Mouse (Mus musculus) thymus, postnatal 10 days (tissue): Measurements from ENCODE around the gene Tbcd.
A peak's percentile ranks its signal among the peaks of the same experiment; 100 is the strongest.

ENCODE experiments used
- DNase-seq, 2 experiments: peaks; one replicate each; pipeline ENCODE4 v3.0.0; 2021; ENCODE audit warnings: low spot score in 2 of 2

Gene Tbcd

DNA sequence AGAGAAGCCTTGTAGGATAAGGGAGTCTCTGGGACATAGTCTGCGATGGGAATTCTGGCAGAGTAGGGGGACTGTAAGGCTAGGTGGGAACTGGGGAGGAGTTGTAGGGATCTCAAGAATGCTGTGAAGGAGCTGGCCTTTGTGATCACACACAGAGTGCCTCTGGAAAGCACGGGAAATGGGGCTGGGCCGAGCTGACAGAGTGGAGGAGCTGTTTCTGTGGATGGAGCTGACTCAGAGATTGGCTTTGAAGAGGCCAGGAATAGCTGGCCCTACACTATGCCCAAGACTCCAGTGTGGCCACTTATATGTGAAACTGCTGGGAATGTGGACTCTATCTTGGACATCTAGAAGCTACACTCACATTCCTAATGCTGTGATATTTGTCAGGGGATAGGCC, 84.8 kb downstream of the Tbcd start:
- no peak for DNase-seq

DNA sequence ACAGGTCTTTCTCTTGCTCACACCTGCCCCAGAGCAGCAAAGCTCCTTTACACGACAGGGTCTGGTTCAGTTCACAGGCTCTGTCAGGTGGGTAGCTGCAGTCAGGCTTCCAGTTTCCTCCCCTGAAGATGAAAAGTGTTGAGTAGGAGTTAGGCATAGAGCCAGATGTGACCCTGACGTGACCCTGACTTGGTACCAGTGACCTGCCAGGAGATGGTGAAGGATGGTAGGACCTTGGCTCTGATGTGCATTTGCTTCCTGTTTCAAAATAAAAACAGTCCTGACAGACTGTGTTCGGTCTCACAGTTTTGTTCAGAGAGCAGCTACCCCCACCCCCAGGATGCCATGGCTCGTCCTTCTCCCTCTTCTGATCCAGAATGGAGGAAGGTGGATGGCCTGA, 90.7 kb downstream of the Tbcd start:
- DNase-seq: no peak

GRCm38 (mm10) chr11:121543287-121543856, 91.6 kb downstream of the Tbcd start:
- DNase-seq: no peak

- no peak for DNase-seq
These were observed 92.2 kb downstream of the Tbcd start for GRCm38 (mm10) chr11:121543922-121544321.

DNA sequence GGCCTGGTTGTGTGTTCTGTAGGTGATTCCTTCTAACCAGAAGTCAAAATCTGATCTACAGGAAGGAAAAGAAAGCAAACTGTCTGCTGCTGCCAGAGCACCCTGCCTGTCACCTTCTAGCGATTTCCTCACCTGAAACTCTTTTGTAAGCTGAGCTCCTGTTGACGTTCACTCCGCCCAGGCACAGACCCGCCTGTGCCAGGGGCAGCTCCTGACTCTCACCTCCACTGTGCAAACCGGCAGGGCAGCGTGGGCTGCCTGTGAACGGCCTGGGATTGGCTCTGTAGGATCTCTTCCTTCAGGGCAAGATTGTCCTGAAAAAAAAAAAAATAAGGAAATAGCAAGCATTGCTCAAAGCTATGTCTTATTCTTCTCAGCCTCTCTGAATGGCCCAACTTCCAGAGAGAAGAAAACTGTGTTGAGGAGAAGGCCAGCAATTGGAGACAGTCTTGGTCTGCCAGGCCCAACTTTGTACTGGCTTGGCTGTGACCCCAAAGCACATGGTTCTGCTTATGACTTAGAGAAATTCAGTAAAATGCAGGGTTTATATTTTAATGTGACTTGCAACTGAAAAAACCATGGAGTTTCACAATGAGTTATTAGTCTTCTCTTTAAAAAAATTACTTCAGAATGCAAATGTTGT, 93.1 kb downstream of the Tbcd start:
- DNase-seq: no peak

- DNase-seq: no peak
These were observed 93.8 kb downstream of the Tbcd start for GRCm38 (mm10) chr11:121545398-121546034.

DNA sequence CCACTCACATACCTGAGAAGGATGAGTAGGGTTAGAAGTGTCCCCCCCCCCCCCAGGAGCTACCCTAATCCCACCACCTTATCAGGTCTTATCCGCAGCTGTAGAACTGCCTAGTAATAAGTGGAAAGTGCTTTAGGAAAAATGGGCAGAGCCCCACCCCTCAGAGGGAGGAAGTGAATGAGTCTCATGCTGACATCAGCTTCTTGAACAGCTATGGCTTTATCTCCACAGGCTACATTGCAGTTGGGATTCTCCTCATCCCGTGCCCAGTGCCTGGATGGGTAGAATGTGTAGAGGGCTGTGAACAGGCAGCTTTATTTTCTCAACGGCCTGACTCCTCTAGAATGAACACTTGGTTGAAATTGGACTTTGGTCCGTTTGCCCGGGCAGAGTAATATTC, 95.5 kb downstream of the Tbcd start:
- no peak for DNase-seq

DNA sequence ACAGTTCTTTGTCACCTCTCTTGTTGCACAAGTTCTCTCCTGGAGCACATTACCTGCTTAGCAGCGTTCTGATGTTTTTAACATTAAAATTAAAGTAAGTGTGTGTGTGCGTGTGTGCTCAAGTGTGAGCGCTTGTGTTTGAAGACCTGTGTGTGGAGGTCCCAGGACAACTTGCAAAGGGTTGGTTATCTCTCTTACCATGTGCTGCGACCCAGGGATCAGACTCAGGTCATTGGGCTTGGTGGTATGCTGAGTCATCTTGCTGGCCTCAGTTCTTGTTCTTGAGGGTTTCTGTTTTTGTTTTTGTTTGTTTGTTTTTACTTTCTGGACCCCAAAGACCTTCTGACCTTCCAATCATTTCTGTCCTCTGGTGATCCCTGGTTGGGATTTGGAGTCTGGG, 96.2 kb downstream of the Tbcd start:
- no peak for DNase-seq

DNA sequence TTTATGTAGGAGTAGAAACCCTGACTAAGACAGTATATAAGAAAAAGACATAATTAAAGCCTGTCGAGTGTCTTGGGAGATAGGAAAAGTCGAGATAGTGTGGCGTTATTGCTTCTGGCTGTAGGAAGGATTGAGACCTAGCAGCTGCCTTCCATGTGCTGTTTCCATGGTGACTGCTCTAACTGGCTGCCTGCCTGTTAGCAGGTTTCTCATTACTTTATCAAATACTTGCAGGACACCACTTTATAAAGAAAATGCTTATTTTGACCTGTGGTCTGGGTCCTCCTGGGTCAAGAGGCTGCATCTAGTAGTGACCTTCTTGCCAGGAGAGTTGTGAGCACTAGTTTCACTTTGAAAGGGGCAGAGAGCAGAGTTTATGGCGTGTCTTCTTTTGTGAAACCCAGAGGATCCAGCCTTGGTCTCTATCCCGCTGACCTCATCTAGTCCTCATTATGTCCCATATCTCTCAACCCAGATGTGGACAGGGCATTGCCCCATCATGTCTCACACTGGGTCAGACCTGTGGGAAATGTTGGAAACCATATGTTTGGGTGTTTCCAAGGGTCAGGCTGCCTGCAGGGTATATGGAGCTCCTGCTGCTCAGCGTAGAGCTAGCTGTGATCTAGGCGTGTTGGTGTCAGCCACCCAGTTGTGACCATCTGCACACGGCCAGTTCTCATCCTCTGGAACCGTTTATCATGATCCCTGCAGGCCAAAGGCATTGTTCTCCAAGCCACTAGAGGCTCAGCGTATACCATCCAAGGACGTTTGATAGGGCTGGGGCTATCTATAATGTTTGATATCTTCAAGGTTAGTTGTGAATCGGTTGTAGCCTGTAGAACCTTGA, 97.5 kb downstream of the Tbcd start:
- DNase-seq: no peak

GRCm38 (mm10) chr11:121549843-121550647, 98.3 kb downstream of the Tbcd start:
- no peak for DNase-seq

DNA sequence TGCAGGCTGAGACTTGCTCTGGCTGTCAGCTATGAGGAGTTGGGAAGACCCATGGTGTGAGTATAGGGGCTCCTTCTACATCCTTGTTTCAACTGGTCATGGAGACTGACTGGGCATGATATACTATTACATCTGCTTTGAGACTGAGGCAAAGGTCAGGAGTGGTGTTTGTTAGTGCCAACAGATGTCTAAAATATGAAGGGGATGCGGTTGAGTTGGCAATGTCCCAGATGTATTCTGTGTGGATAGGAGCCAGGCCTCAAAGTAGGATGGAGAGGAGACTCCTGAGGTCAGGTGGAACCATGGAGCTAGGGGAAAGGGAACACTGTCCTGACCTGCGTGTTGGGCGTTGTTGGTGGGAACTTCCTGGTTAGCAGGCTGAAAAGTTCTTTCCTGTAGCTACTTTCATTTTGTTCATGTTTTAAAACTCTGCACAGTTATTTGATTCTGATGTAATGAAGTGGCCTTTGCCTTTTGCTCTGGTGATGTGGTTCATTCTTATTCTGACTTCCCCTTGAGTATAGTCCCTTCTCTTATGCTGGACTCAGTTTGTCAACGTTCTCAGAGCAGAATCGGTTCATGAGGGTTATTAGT, 99.6 kb downstream of the Tbcd start:
- no peak for DNase-seq

DNA sequence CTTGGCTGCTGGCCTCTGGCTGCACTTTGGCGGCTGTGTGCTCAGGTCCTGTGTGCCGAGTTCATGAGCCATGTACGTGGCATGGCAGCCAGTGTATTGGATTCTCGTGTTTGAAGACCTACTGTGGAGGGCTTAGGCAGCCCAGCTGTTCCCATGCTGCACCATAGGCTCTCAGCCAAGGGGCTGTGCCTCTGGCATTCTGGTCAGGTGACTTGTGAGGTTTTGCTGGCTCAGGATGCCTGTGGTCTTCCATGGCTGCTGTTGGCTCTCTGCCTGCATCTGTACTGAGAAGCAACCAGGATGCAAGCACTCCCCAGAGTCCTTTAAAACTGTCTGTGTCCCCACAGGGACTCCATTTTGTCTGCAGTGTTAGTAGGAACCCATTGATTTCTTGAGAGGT, 100.4 kb downstream of the Tbcd start:
- DNase-seq: no peak

DNA sequence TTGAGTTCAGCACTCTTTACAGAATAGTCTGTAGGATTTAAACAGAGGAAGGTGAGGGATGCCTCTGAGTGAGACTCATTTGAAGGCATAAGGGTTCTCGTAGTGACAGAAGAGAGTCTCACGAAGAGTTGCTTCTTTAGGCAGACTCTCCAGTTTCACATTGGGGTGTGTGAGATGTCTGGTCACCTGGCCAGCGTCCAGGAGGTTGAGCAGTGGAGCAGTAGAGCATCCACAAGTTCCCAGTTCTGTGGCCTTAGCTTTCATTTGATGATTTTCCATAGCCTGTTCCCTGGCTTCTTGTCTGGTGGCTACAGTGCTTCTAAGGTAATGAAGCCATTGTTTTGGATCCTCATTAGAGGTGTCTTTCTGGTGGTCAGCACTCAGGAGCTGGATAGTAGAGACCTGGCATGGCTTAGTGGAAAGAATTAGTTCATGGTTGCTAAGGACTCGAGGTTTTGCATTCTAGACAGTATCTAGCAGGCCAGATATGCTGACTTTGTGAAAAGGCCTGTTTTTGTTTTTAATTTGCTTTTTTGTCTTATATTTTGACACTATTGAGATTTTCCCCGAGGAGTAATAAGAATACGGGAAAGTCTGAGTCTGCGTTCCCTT, 101.2 kb downstream of the Tbcd start:
- no peak for DNase-seq

GRCm38 (mm10) chr11:121553458-121553857, 101.7 kb downstream of the Tbcd start:
- no peak for DNase-seq

DNA sequence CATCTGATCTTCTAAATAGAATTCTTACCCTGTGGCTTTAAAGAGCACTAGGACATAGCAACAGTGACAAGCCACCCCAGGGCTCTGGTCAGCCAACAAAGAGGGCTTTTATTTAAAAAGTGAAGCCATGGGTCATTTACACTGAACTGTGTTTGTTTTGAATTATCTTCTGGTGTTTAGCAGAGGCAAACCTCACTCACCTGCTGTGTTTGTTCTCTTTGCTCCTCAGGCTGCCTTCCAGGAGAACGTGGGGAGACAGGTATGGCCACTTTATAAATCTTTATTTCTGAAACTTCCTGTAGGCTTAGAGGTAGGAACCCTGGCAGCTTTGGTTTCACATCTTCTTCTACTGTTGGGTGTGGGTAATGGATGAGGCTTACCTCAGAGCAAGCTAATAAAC, 105.0 kb downstream of the Tbcd start:
- no peak for DNase-seq

GRCm38 (mm10) chr11:121557946-121558345, 106.2 kb downstream of the Tbcd start:
- no peak for DNase-seq

- DNase-seq: no peak
These were observed 106.8 kb downstream of the Tbcd start for GRCm38 (mm10) chr11:121558522-121558921.

- peak; percentile 75 to 80 for DNase-seq
These were observed 108.0 kb downstream of the Tbcd start for GRCm38 (mm10) chr11:121559527-121560293.

- peak; percentile 61 to 62 for DNase-seq
These were observed 108.5 kb downstream of the Tbcd start for GRCm38 (mm10) chr11:121560294-121560663.

DNA sequence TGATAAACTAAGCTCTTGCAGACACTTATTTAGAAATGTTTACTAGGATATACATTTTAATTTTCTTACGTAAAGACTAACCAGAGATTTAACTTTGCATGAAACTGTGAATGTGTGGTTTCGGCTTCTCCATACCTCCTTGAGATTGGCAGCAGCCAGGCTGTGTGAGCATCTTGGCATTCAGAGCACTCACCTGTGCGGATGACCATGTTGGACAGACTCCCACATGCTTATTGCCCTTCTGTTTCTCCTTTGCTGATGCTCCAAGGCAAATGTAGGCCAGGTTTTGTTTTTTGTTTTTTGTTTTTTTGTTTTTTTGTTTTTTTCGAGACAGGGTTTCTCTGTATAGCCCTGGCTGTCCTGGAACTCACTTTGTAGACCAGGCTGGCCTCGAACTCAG, 111.6 kb downstream of the Tbcd start:
- no peak for DNase-seq
